Mouse (Mus musculus) forebrain, postnatal 0 days (tissue): ENCODE measurements around the gene Fgf9. TPM values are rescaled to one million over a fixed set of nuclear protein-coding genes. Genes with fewer than 3 reads are reported as not detected.
A peak's percentile ranks its signal among the peaks of the same experiment; 100 is the strongest.

ENCODE experiments used
- ATAC-seq: fragments of 200-750 bp; cut with Nextera tagmentation; 2 replicates; pipeline ENCODE4 v1.8.0; 2017; ENCODE audit warnings: mild to moderate bottlenecking, moderate library complexity
- DNase-seq: peaks from one replicate; pipeline ENCODE4 v3.0.0-alpha.2; 2015
- H3K27ac ChIP-seq: fragments of 300-500 bp; sonication (generic); 2 replicates; pipeline ENCODE4 v1.5.1; 2014; ENCODE audit warnings: low read depth, mild to moderate bottlenecking, antibody characterized with exemption, low read length, moderate library complexity, mixed read lengths
- H3K27me3 ChIP-seq: fragments of 300-500 bp; sonication (generic); 2 replicates; pipeline ENCODE4 v1.6.1; 2014; ENCODE audit warnings: mild to moderate bottlenecking, low read length, mixed read lengths; ENCODE audit not compliant: insufficient read depth
- H3K36me3 ChIP-seq: fragments of 300-500 bp; sonication (generic); 2 replicates; pipeline ENCODE4 v1.6.1; 2014; ENCODE audit warnings: mild to moderate bottlenecking, moderate library complexity; ENCODE audit not compliant: insufficient read depth
- H3K4me1 ChIP-seq: fragments of 300-500 bp; sonication (generic); 2 replicates; pipeline ENCODE4 v1.6.1; 2014; ENCODE audit warnings: antibody characterized with exemption; ENCODE audit not compliant: insufficient read depth
- H3K4me2 ChIP-seq: fragments of 300-500 bp; sonication (generic); 2 replicates; pipeline ENCODE4 v1.6.1; 2014; ENCODE audit warnings: low read depth, mild to moderate bottlenecking, moderate library complexity
- H3K4me3 ChIP-seq: fragments of 300-500 bp; sonication (generic); 2 replicates; pipeline ENCODE4 v1.5.1; 2014; ENCODE audit warnings: low read depth, low read length, mixed read lengths
- H3K9ac ChIP-seq: fragments of 300-500 bp; sonication (generic); 2 replicates; pipeline ENCODE4 v1.6.1; 2014; ENCODE audit warnings: mild to moderate bottlenecking
- H3K9me3 ChIP-seq: fragments of 300-500 bp; sonication (generic); 2 replicates; pipeline ENCODE4 v1.6.1; 2016; ENCODE audit warnings: low read length
- CTCF ChIP-seq: sonication (generic); IDR thresholded peaks from 2 replicates; pipeline ENCODE4 v1.5.1; 2016; ENCODE audit warnings: antibody characterized with exemption, control low read depth, low read depth
- WGBS: fragments of 180-500 bp; shearing (Covaris S2); extraction: QIAGEN DNeasy Blood & Tissue Kit; methylation state at CpG from one replicate; pipeline ENCODE4 v1.1.7; 2014; 5-methylcytosine and 5-hydroxymethylcytosine counted together
- polyA plus RNA-seq: library from polyadenylated mRNA; unstranded; fragments of >200 nt; fragmentation: Nextera tagmentation; extraction: Ambion mirVana; gene quantifications from 2 replicates; pipeline ENCODE4 v1.2.1, GENCODE M21; 2015
- total RNA-seq: library from RNA; depleted of rRNA; stranded (reverse); fragments of >200 nt; gene quantifications from 2 replicates; pipeline ENCODE4 v1.2.3, GENCODE M21; 2014

The Fgf9 gene
- total and polyA plus RNA-seq, 2 experiments from 2014 or later, result 14.8 to 16.4 TPM

DNA sequence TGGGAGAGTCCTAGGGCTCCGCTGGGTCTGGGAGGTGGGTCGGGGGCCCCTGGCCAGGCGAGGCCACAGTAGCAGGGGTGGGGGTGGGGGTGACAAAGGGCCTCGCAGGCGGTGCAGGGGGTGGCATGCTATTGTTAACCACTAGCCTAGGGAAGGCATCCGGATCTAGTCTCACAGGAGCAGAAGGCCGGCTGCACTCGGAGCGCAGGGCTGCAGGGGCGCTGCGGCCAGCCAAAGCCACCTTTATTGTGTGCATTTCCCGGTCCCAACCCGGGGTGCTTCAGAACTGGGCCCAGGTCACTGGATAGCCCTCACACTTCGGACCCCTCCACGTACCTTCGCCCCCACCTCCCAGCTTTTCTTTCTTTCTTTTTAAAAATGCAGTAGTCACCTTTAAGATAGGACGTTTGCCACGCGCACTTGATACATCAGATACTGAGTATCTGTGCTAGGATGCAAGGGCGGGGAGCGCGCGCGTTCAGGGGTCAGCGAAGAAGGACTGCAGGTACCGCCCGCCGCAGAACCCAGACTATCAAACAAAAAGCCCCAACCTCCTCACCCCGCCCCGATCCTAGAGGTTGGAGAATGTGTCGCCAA is 5.2 kb downstream of the Fgf9 start:
- H3K9me3 ChIP-seq, result no peaks in the 10 kb centered on the region
- no peak for DNase-seq
- H3K27ac ChIP-seq, result peak overlapping the region; percentile 72
- H3K4me2 ChIP-seq, result peak overlapping the region; percentile 96
- ATAC-seq, result peak; percentile 18
- peaks cover 26% of the 10 kb centered on the region for H3K27me3 ChIP-seq
- peaks cover 9% of the 10 kb centered on the region for H3K4me1 ChIP-seq
- peak overlapping the region; percentile 63 for H3K4me3 ChIP-seq
- peak; percentile 18; the same call in 1 of the 2 replicates for TF ChIP-seq CTCF
- H3K36me3 ChIP-seq, result no peaks in the 10 kb centered on the region
- under 1% methylated on average over 31 of the region's 31 CpGs for WGBS
- H3K9ac ChIP-seq, result peak overlapping the region; percentile 62

GRCm38 (mm10) chr14:58076030-58076521 is 5.7 kb downstream of the Fgf9 start:
- DNase-seq (peak; percentile 80), ATAC-seq (peak; percentile 80)
- Histone ChIP-seq H3K4me2 (peak overlapping the region; percentile 96), H3K4me1 (peaks cover 8% of the 10 kb centered on the region), H3K36me3 (no peaks in the 10 kb centered on the region), H3K9me3 (no peaks in the 10 kb centered on the region), H3K9ac (peak overlapping the region; percentile 62), H3K27me3 (peaks cover 26% of the 10 kb centered on the region), H3K27ac (peak overlapping the region; percentile 0), H3K4me3 (peak overlapping the region; percentile 63)
- WGBS, result 0% methylated on average over 40 of the region's 40 CpGs
- no peak for TF ChIP-seq CTCF

GRCm38 (mm10) chr14:58076726-58077255 is 6.4 kb downstream of the Fgf9 start:
- no peak for ATAC-seq
- 7% methylated on average over 14 of the region's 14 CpGs for WGBS
- H3K27me3 ChIP-seq, result peaks cover 26% of the 10 kb centered on the region
- peak overlapping the region; percentile 96 for H3K4me2 ChIP-seq
- peak; percentile 8 for DNase-seq
- peak overlapping the region; percentile 62 for H3K9ac ChIP-seq
- peaks cover 8% of the 10 kb centered on the region for H3K4me1 ChIP-seq
- peak overlapping the region; percentile 15; the same call in 1 of the 2 replicates for H3K27ac ChIP-seq
- no peaks in the 10 kb centered on the region for H3K36me3 ChIP-seq
- no peaks in the 10 kb centered on the region for H3K9me3 ChIP-seq
- no peak for TF ChIP-seq CTCF
- H3K4me3 ChIP-seq, result peak overlapping the region; percentile 63

DNA sequence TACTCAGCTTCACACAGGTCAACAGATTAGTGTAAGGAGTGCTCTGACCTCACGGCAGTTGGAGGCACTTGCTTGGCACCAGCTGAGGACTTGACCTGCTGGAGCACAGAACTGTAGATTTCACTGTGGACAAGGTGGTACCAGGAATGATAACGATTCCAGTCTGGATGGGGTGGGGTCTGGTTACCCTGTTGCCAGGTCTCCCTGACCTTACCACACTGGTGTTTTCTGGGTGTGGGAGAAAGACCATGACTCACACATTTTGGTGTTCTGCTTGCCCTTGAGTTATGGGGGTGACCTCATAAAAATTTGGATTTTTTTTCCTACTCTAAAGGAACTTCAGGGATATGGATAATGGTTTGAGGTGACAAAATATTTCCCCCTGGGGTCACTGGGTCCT is 9.1 kb downstream of the Fgf9 start:
- no peak for TF ChIP-seq CTCF
- Histone ChIP-seq H3K36me3 (no peaks in the 10 kb centered on the region), H3K4me3 (no peak overlapping the region), H3K9me3 (no peaks in the 10 kb centered on the region), H3K27ac (no peak overlapping the region), H3K9ac (no peak overlapping the region), H3K4me2 (no peak overlapping the region), H3K27me3 (peaks cover 10% of the 10 kb centered on the region), H3K4me1 (0 out of 2 replicates have a peak, but pooled peaks cover 3% of the 10 kb centered on the region)
- DNase-seq (no peak), ATAC-seq (no peak)
- 85% methylated on average over 2 of the region's 2 CpGs for WGBS

- ATAC-seq (no peak), DNase-seq (no peak)
- no peaks in the 10 kb centered on the region for H3K9me3 ChIP-seq
- no peaks in the 10 kb centered on the region for H3K4me1 ChIP-seq
- no peak overlapping the region for H3K27ac ChIP-seq
- H3K4me2 ChIP-seq, result no peak overlapping the region
- H3K4me3 ChIP-seq, result no peak overlapping the region
- no peaks in the 10 kb centered on the region for H3K36me3 ChIP-seq
- WGBS, result 54% methylated on average over 1 of the region's 1 CpGs
- peaks cover 8% of the 10 kb centered on the region for H3K27me3 ChIP-seq
- H3K9ac ChIP-seq, result no peak overlapping the region
- TF ChIP-seq CTCF, result no peak
These were observed 11.6 kb downstream of the Fgf9 start for GRCm38 (mm10) chr14:58081955-58082354.

- DNase-seq (no peak), ATAC-seq (no peak)
- 92% methylated on average over 3 of the region's 3 CpGs for WGBS
- Histone ChIP-seq H3K36me3 (no peaks in the 10 kb centered on the region), H3K9me3 (no peaks in the 10 kb centered on the region), H3K9ac (no peak overlapping the region), H3K4me1 (no peaks in the 10 kb centered on the region), H3K4me2 (no peak overlapping the region), H3K27me3 (no peaks in the 10 kb centered on the region; the same call in 1 of the 2 replicates), H3K27ac (no peak overlapping the region), H3K4me3 (no peak overlapping the region)
- TF ChIP-seq CTCF, result 0 out of 2 replicates have a peak, but pooled peaks have one; percentile 16
These were observed 13.9 kb downstream of the Fgf9 start for GRCm38 (mm10) chr14:58084240-58084639.

DNA sequence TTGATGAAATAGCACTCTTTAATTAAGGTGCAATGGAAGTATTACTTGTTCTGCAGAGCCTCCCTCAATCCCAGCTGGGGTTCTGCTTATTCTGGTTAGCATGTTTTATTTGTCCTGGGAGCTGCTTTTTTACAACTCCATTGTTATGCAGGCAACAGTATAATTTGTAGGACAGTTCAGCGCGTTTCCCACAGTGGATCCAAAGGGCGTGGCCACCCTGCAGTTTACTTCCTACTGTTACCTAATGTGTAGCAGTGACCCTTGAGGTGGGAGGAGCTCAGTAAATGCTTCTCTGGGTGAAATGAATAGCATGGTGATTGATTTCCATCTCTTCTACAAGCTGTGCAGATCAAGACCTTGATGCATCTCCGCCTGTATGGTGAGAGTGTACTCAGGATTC is 17.0 kb downstream of the Fgf9 start:
- Histone ChIP-seq H3K27ac (no peak overlapping the region), H3K27me3 (no peaks in the 10 kb centered on the region), H3K4me2 (no peak overlapping the region), H3K4me3 (no peak overlapping the region), H3K9ac (no peak overlapping the region), H3K9me3 (no peaks in the 10 kb centered on the region), H3K4me1 (no peaks in the 10 kb centered on the region), H3K36me3 (no peaks in the 10 kb centered on the region)
- DNase-seq, result no peak
- TF ChIP-seq CTCF, result no peak
- ATAC-seq, result no peak
- 47% methylated on average over 4 of the region's 4 CpGs for WGBS
